Mouse (Mus musculus) 3134 (cell line): ENCODE measurements around the gene Gm4131.

Source experiments
- DNase-seq: peaks from one replicate; pipeline ENCODE4 v3.0.0-alpha.2; 2011; ENCODE audit warnings: low spot score; ENCODE audit not compliant: insufficient read length; ENCODE audit errors: extremely low read depth

Gm4131 gene

DNA sequence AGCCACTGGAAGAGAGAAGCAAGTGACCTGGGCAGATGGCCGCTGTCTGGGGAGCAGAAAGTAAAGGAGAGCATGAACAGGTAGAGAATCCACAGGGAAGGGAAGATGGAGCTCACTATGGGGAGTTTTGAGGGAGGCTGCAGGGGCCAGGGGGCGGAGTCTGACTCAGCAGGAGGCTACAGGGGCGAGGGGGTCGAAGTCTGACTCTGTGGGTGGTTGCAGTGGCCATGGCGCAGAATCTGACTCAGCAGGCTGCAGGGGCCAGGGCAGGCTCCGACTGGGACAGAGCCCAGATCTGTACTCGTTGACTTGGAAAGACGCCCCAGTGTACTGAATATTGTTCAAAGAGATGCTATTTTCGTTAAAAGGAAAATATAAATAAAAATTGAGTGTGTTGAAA lies 101.8 kb downstream of the Gm4131 start:
- no peak for DNase-seq

DNA sequence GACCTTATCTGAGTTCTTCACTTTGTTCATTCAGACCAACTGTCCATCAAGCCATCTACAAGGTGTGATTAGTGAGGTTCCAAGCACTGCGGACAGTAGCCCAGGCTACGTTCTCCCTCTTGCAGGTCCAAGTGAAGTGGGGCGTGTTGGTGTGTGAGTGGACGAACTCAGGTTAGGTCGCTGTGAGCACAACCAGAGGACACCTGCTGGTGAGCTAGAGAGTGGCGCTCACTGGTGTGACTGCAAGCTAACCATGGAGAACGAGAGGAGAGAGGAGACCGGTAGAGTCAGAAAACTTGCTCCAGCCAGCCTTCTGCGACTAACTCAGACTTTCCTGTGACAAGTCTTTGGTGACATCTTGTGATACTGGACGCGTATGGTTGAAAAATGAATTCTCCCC lies 107.2 kb downstream of the Gm4131 start:
- DNase-seq, result no peak

DNA sequence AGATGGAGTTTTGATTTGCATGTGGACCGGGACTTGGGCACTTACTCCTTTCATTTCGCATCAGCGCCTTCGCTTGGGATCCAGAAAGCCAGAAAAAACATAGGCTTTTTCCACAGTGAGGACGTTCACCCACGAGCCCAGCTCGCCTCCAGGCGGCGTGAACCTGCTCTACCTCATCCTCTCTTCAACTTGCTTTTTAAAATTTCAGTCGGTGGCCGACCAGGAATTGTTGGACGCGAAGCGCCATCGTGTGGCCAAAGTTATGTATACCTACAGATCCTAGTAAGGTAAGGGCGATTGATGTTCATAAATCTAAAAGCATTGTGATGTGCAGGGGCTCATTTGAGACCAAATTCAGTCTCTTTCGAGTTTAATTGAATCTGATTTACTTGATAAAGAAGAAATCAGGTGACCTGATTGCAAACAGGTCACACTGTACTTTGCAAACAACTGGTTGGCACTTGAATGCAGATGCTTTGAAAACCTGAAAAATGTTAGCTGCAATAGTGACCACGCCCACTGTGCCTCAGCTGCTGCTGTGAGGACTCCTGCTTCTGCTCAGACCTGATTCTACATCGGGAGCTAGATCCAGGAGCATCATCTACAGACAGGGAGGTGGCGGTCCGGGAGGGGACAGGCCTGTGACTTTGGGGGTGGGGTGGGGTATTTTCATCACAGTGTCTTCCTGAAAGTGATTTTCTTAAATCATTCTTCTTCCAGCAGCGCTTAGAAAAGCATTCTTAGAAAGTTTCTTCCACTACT lies 109.1 kb downstream of the Gm4131 start:
- DNase-seq, result peak; percentile 45

DNA sequence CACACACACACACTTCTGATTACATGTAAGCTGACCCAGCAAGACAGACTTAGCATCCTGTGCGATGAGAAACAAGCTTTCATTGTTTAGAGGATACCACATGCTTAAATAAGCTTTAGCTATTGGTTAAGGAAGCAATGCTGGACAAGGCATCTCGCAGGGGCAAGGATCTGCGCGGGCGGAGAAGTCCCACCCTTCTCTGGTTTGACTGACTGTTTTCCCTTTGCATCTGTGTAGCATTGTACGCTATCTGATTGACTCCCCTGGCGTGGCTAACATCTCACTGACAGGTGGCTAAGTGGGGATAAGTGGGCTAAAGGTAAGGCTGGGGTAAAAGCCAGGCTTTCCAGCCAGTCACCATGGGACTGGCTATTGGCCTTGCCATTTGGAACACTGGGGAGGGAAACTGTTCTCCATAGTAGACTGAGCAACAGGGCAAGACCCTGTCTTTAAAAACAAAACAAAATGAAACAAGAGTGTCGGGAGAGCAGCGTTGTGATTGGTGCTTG lies 110.4 kb downstream of the Gm4131 start, which contains the start of gene Gucy1b2:
Gene Gucy1b2, minus strand, starts transcription at position 51 of the 509 bp plus-strand sequence.
- DNase-seq, result no peak

DNA sequence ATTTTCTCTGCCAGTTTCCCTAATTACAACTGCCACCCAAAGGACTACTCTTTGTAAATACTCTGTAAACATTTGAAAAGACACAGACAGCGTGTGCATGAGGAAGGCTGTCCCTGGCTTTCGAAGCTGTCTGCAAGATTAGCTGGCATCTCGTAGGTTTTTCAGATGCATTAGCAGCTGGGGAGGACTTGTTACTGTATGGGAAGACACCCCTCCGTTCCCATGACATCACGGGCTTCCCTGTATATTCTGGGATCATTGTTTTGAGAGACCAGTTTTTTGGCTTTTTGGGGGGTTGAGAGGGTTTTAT lies 111.2 kb downstream of the Gm4131 start:
- no peak for DNase-seq

DNA sequence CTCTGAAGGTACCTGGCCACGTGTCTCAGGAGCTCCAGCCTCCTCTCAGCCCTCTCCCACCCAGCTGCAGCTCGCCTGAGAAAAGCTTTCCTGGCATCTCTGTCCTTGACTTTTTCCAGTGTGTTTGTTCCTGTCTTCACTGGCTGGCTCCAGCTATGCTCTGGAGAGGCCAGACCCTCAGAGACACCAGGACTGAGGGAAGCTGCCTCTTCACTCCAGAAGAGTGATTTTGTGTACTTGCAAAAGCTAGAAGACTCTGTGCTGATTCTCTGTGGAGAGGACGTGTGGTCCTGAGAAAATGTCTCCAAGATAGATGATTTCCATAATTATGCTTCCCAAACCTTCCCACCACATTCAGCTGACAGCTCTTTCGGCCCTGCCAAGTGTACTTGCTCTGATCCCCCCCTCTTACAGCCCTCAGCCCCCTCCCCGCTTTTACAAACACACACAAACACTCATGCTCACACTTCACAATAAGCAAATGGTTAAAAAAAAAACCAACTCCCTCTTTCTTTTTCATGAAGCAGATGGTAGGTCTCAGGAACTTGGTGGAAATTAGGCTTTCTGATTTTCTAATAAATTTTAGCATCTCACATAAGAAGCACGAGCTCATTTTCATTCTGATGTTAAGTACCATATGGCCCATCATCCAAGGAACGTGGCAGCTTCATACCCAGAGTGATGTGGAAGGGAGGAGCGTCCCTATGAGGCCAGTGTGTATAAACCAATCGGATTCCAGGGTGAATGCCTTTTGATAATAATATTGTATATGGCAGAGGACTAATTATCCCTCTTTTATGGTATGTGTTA lies 111.8 kb downstream of the Gm4131 start:
- no peak for DNase-seq

DNA sequence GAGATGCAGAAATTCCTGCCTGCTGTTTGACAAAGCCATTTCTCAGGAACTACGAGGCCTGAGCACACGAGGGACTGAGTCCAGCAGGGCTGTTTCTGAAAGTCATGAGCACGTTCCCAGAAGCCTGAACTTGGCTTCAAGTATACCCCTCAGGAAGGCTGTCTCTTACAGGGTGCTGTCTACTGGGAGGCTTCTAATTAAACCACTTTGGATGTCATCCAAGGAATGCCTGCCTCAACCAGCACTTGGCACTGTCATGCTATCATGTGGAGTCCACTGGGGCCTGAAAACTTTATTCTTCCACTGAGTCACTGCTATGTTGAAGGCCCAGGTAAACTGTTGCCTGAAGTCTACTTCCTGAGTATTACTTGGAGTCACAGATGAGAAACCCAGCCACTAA lies 112.6 kb downstream of the Gm4131 start:
- peak; percentile 32 for DNase-seq

DNA sequence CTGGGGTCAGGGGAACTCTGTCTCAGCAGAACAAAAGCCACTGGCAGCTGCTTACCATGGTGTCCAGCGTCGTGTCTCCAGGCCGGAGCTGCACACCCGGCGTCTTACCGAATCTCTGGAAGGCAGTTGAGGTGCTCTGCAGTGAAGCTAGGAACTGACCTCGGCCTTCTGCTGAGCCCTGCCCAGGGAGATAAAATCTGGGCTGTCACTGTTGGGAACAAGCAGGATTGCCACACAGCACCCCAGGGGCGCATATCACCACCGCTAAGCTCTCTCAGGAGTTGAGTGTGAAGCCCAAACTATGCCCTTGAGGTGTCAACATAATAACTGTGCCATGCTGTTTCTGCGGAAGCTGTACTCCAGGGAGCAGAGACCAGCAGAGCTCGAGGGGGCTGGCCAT lies 113.4 kb downstream of the Gm4131 start:
- DNase-seq, result no peak

DNA sequence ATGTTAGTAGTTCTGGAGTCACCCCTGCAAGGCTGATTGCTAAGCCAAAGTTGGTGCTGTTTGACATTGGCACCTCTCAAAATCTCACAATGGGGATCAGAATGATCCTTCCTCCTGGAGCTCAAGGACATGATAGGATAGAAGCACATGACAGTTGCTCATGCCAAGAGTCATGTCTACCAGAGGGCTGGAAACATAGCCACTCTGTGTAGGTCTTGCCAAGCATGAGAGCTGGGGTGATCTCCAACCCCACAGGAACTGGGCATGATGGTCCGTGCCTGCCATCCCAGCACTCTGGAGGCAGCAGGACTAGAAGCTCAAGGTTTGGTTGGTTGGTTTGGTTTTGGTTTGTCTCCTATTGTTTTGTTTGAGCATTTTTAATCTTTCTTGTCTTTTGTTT lies 116.0 kb downstream of the Gm4131 start:
- no peak for DNase-seq

DNA sequence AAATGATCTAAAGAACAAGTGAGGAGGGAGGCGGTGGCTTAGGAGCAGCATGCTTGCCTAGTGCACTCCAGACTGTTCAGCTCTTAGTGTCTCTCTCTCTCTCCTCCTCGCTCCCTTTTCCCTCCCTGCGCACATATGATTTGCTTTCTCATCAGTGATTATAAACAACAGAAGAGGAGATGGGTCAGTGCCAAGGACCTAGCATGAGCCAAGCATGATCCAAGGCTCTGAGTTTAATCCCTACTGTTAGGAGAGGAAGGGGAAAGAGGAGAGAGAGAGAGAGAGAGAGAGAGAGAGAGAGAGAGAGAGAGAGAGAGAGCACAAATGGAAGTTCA lies 119.5 kb downstream of the Gm4131 start:
- DNase-seq, result no peak

DNA sequence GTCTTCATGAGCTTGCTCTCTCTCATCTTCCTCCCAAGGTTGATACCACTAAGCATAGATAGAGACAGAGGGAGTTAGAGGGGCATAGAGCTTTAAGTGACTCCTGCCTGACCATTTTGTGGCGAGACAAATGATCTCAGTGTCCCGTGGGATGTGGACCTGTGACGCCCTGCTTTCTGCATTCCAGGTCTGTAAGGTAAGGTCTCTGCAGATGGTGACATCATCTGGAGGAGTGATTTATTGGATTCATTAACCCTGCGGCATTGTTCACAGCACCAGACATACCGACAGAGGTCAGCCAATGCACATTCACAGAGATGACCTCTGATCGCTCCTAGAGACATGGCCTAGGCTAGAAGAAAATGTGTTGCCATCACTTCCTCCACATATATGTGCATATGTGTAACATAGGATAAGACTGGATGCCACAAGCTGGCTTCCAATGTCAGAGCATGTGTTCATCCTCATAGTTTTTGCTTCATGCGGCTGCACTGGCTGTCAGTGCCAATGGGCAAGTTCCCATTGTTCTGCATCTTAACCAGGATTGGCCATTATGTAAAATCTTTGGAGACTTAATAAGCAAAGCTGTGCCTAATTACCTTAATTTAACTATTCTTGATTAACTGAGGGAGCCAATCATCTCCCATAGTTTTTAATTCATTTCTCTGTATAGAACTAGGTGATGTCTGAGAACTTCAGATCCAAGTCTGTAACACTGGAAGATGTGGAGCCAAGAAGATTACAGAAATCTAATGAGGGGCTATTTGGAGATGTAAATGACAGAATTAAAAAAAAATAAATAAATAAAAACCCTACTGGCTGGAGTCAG lies 120.1 kb downstream of the Gm4131 start:
- DNase-seq, result no peak

DNA sequence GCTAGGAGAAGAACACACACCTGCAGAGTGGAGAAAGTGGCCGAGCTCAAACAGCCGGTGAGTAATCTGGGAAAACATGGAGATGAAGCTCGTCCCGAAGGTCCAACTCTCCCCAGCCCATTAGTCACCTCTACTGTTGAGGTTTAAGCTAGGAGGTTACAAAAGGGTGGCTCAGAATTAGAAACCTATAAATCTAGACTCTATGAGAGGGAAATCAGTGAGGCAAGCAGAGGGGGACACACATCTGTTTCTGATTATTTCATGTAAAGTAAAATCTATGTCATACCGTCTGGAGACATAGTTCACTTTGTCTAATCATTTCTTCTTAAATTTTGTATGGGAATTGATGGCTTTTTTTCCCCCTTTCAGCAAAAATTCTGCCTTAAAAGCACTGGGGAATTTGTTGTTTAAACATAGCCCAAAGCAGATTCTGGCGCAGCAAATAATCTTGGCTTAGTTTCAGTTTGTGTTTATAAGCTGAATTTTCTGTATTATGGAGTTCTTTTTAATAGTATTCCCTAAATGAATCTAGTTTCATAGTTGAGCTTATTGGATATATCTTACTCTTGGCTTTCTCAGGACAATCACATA lies 122.8 kb downstream of the Gm4131 start:
- DNase-seq, result no peak

DNA sequence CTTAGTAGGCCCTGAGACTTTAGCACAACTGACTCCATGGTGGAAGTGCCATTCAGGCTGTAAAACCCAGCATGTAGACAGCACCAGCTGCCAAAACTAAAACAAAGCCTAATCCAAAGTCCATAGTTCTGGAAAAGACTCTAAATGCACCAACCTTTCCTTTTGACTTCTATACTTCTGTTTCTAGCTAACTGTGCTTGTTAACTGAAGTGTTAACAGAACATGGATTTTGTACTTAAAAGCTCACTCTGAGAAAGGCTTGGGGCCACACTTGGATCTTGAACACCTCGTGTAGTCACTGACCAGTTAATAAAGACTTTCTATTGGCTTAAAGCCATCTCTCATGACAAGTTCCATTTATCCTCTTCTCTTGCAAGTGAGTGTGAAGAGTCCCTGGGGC lies 123.8 kb downstream of the Gm4131 start:
- no peak for DNase-seq

DNA sequence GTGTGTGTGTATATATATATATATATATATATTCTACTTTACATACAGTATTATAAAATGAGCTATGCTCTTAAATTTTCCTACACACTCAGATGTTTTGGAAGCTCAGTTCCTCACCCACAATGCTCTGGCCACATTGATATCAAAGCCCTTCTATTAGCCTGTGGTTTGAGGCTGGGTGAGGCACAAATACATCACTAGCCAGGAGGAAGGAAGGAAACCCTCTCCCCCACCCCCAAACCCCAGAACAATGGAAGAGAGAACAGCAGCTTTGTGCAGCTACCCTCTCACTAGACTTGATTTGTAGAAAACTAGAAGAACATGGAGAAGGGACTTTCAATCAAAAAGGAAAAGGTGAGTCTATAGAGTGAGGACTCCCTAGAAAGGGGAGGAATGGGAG lies 126.7 kb downstream of the Gm4131 start:
- DNase-seq, result no peak

DNA sequence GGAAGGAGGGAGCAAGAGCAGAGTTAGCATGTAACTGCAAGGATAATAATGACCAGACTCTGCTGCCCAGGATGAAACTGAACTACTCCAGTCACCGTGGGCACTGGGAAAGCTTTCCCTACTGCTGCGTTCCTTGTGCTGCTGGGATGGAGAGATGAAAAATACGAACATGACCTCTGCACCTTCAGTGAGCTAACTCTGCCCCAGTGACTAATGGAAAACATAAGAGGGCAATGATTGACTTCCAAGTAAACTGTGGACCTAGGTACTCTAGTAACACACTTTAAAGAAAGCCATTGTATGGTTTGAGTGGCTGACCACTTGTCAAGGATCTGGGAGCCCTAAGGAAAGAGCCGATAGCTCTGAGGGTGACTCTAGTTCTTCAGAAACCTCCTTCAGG lies 128.5 kb downstream of the Gm4131 start:
- DNase-seq, result no peak

DNA sequence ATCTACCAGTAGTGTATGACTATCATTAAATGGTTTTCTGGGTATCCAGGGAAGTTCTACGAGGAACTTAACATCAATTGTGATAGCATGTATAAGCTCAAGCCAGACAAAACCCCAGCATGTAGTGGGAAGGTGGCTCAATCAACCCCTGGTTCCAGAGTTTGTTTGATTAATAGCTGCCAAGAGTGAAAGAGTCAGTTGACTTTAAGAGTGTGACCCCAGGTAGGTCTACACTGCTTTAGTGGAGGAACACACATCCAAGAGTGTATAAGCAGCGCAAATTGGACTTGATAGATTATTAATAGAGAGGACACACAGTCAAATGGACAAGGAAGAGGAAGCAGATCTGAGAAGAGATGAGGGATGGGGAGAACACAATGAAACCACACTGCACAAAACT lies 128.9 kb downstream of the Gm4131 start:
- no peak for DNase-seq

DNA sequence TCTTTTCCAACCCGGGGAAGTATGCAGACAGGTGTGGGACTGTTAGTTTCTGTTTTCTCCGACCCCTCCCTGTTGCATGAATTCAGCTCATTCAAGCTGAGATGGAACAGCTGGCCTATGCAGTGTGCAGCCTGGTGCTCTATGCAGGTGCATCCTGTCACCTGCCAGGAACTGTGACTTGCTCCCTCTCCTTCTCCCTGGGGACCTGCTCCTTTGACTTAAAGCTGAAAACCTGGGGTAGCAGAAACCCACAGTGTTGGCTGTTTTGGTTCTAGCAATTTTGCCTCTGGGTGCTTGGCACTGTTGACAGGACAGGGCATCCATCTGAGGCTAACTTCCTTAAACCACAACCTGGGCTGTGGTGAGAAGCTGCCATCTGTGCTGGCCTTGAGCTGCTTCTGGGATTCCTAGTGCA lies 141.4 kb downstream of the Gm4131 start:
- peak; percentile 3 for DNase-seq

DNA sequence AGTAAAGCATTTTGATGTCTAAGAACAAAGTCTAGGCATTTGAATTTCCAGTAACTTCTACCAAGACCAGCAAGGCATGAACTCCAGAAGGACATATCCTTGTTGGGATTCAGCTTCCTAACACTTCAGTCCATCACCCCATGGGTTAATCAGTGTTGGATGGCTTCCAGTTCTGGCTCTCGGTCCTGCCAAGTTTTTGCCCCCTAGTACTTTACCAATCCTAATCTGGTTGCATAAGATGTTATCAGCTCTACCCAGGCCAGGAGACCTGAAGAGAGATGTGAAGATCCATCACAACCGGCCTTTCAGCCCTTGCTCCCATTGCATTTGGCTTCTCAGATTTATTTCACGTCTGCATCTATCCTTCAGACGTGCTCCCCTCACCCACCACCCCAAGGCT lies 144.5 kb downstream of the Gm4131 start:
- DNase-seq, result no peak

DNA sequence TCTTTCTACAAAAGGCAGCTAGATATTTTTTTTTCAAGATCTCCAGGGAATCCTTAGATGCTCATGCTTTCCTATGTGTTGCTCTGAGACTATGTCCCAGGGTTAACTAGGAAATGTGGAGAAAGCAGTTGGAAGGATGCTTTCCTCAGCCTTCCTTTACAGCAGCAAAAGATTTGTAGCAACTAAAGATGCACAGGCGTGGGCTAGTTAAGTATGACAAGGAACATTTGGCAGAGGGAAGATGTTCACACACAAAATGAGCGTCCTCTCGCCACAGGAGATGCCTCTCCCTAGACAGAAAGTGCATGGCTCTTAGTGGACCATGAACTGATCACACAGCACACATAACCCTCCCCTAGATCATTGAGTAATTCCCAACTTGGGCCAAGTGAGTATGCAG lies 149.2 kb downstream of the Gm4131 start:
- DNase-seq, result no peak

DNA sequence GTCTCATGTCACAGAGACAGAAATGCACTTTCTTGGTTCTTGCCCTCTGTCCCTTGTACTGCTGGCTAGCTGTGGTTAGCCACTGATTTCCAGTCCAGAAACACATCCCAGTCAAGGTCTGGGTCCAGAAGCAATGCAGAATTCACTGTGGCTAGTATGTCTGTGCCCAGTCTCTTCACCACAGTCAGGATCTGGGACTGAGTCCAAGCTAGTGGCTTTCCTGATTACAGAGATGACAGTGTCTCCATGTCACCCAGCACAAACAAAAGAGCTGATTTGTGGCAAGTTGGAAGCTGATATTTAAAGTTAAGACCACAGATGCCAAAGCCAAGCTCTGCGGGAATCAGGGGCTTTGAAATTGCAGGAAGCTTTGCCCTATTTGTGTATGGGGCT lies 150.0 kb downstream of the Gm4131 start:
- peak; percentile 31 for DNase-seq
